Mouse (Mus musculus) neural tube, embryonic 12.5 days (tissue): ENCODE results near the gene Adcyap1r1. TPM values are rescaled to one million over a fixed set of nuclear protein-coding genes. Genes with fewer than 3 reads are reported as not detected.

Experiments used
- ATAC-seq: fragments of 200-750 bp; cut with Nextera tagmentation; 2 replicates; pipeline ENCODE4 v1.8.0; 2017; ENCODE audit warnings: low read depth, mild to moderate bottlenecking, moderate TSS enrichment, moderate library complexity; ENCODE audit not compliant: low FRiP score
- H3K27ac ChIP-seq: fragments of 300-500 bp; sonication (generic); 2 replicates; pipeline ENCODE4 v1.5.1; 2016
- H3K27me3 ChIP-seq: fragments of 300-500 bp; sonication (generic); replicated peaks from 2 replicates; pipeline ENCODE4 v1.6.1; 2016; ENCODE audit warnings: mild to moderate bottlenecking
- H3K36me3 ChIP-seq: fragments of 300-500 bp; sonication (generic); 2 replicates; pipeline ENCODE4 v1.6.1; 2016; ENCODE audit warnings: mild to moderate bottlenecking
- H3K4me1 ChIP-seq: fragments of 300-500 bp; sonication (generic); 2 replicates; pipeline ENCODE4 v1.6.1; 2016
- H3K4me2 ChIP-seq: fragments of 300-500 bp; sonication (generic); replicated peaks from 2 replicates; pipeline ENCODE4 v1.6.1; 2016; ENCODE audit warnings: mild to moderate bottlenecking
- H3K4me3 ChIP-seq: fragments of 300-500 bp; sonication (generic); 2 replicates; pipeline ENCODE4 v1.5.1; 2016
- H3K9ac ChIP-seq: fragments of 300-500 bp; sonication (generic); 2 replicates; pipeline ENCODE4 v1.6.1; 2016; ENCODE audit warnings: mild to moderate bottlenecking
- H3K9me3 ChIP-seq: fragments of 300-500 bp; sonication (generic); 2 replicates; pipeline ENCODE4 v1.6.1; 2016; ENCODE audit warnings: mild to moderate bottlenecking
- WGBS: fragments of 180-500 bp; shearing (Covaris S2); methylation state at CpG from one replicate; pipeline ENCODE4 v1.1.7; 2016; 5-methylcytosine and 5-hydroxymethylcytosine counted together
- polyA plus RNA-seq: library from polyadenylated mRNA; unstranded; fragments of >200 nt; fragmentation: Nextera tagmentation; extraction: Ambion mirVana; gene quantifications from 2 replicates; pipeline ENCODE4 v1.2.1, GENCODE M21; 2016

The Adcyap1r1 gene
- polyA plus RNA-seq, 1 experiment from 2014 or later = 33.3 TPM

DNA sequence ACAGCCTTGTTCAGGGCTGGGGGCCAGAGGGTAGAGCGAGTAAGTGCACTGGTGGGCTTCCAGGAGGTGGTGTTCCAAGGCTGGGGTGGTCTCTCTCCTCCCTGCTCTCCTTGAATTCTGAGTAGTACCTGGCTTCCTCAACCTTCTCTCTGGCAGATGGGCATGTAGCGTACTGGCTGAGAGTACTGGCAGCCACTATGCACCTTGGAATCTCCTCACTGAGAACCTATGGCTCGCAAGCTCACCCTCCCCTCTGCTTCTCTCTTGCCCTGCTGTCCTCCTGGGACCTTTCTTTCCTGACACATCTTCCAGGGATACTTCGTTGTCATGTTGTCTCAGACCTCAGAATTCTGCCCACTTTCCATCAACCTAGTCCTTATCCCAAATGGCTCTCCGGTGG, 3.9 kb downstream of the Adcyap1r1 start:
- peaks cover 45% of the 10 kb centered on the region for H3K4me1 ChIP-seq
- H3K9me3 ChIP-seq = no peaks in the 10 kb centered on the region
- H3K9ac ChIP-seq = no peak overlapping the region
- H3K36me3 ChIP-seq = peaks cover 8% of the 10 kb centered on the region; the same call in 1 of the 2 replicates
- no peak overlapping the region for H3K4me3 ChIP-seq
- ATAC-seq = no peak
- H3K27ac ChIP-seq = no peak overlapping the region
- H3K4me2 ChIP-seq = peak overlapping the region; percentile 94
- 81% methylated on average over 5 of the region's 5 CpGs for WGBS
- peaks cover 4% of the 10 kb centered on the region; the same call in 1 of the 2 replicates for H3K27me3 ChIP-seq

DNA sequence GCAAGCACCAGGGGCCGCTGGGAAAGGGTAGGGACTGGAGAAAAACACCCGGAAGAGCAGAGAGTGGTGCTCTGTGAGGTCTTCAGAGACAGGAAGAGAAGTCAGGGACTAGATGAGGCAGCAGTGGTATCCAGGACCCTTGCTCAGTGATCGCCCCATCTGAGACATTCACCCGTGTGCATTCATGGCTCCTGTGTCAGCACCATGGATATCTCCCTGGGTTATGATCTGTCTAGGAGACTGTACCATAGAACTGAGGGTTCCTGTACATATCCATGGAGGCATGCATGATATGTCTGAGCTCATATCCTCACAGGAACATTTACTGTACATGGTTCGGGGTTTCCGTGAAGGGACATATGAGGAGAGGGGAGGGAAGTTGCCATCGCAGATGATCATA, 5.9 kb downstream of the Adcyap1r1 start:
- no peak overlapping the region for H3K4me3 ChIP-seq
- no peak overlapping the region for H3K9ac ChIP-seq
- no peak overlapping the region for H3K27ac ChIP-seq
- H3K4me1 ChIP-seq = peaks cover 38% of the 10 kb centered on the region
- H3K9me3 ChIP-seq = no peaks in the 10 kb centered on the region
- H3K4me2 ChIP-seq = no peak overlapping the region
- peaks cover 25% of the 10 kb centered on the region for H3K36me3 ChIP-seq
- 81% methylated on average over 7 of the region's 7 CpGs for WGBS
- peaks cover 4% of the 10 kb centered on the region; the same call in 1 of the 2 replicates for H3K27me3 ChIP-seq
- ATAC-seq = no peak

DNA sequence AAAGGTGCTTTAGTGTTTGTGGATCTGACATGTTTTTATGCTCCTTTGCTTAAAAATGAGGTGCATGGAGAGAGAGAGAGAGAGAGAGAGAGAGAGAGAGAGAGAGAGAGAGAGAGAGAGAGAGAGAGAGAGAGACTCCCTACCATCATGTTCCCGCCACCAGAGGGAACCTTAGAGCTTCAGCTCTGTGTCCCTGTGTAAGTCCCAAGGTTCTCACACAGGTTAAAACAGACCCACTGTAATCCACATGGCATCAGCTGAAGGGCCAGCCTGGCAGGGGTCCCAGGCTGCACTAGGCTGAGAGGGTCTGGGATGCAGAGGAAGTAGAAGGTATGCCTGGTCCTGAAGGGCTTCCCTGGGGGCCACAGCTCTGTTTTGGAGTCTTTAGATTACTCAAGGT, 6.4 kb downstream of the Adcyap1r1 start:
- H3K9me3 ChIP-seq = no peaks in the 10 kb centered on the region
- peaks cover 4% of the 10 kb centered on the region; the same call in 1 of the 2 replicates for H3K27me3 ChIP-seq
- peaks cover 34% of the 10 kb centered on the region for H3K4me1 ChIP-seq
- 50% methylated on average over 1 of the region's 1 CpGs for WGBS
- H3K4me3 ChIP-seq = no peak overlapping the region
- H3K36me3 ChIP-seq = peaks cover 28% of the 10 kb centered on the region
- H3K27ac ChIP-seq = no peak overlapping the region
- no peak for ATAC-seq
- no peak overlapping the region for H3K4me2 ChIP-seq
- H3K9ac ChIP-seq = no peak overlapping the region

DNA sequence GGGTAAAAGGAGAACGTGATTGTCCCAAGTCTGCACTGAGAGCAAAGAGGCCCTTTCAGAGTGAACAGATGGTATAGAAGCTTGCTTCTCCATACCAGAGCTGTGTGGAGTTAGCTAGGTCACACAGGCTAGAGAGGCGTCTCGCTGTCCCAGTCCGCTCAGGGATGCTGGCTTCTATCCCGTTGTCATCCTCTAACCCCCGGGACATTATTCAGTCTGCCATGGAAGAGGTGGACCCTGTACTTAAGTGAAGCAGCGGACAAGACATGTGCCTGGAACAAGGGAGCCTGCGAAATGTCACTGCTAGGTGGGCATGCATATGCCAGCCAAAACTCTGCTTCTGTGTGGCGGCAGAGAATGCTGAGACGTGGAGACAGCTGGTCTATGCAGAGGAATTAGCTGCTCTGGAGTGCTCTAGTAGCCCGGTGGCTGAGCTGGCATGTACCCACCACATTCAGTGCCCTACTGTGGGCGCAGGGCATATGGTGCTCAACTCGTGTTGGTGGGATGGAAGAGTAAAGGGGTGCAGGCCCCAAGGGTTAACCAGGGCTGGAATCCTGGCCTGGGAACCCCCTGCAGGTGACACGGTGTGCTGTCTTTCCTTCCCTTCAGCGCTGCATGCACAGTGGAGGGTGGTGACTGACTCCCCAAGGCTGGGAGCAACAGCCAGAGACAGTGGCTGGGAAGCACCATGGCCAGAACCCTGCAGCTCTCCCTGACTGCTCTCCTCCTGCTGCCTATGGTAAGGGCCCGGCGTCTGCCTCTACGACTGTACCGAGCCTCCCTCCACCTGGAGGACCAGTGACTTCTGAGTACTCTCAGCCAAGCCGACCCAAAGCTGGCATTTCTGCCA, 8.0 kb downstream of the Adcyap1r1 start:
- H3K9me3 ChIP-seq = no peaks in the 10 kb centered on the region
- no peak overlapping the region for H3K4me3 ChIP-seq
- H3K4me1 ChIP-seq = peaks cover 18% of the 10 kb centered on the region
- no peak overlapping the region for H3K27ac ChIP-seq
- H3K36me3 ChIP-seq = peaks cover 33% of the 10 kb centered on the region
- no peaks in the 10 kb centered on the region for H3K27me3 ChIP-seq
- H3K4me2 ChIP-seq = no peak overlapping the region
- 89% methylated on average over 20 of the region's 20 CpGs for WGBS
- no peak overlapping the region for H3K9ac ChIP-seq
- no peak for ATAC-seq

DNA sequence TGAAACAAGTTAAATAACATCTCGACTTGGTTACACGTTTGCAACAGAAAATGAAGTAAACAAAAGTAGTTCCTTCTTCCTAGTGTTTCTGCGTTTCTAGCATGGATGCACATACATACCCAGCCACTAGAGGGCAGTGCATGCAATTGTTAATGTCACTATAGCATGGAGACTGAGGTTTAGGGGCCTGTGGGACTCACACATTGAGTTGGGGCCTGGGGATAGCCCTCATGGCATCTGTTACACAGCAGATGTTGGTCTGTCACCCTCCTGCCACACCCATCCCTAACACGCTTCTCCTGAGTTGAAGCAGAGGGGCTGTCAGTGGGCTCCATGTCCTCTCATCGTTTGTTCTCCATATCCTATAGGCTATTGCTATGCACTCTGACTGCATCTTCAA, 9.4 kb downstream of the Adcyap1r1 start:
- 66% methylated on average over 5 of the region's 5 CpGs for WGBS
- Histone ChIP-seq H3K27ac (no peak overlapping the region), H3K27me3 (no peaks in the 10 kb centered on the region), H3K4me3 (no peak overlapping the region), H3K9me3 (no peaks in the 10 kb centered on the region), H3K36me3 (peaks cover 33% of the 10 kb centered on the region), H3K4me1 (0 out of 2 replicates have a peak, but pooled peaks cover 17% of the 10 kb centered on the region), H3K9ac (no peak overlapping the region), H3K4me2 (no peak overlapping the region)
- ATAC-seq = no peak

DNA sequence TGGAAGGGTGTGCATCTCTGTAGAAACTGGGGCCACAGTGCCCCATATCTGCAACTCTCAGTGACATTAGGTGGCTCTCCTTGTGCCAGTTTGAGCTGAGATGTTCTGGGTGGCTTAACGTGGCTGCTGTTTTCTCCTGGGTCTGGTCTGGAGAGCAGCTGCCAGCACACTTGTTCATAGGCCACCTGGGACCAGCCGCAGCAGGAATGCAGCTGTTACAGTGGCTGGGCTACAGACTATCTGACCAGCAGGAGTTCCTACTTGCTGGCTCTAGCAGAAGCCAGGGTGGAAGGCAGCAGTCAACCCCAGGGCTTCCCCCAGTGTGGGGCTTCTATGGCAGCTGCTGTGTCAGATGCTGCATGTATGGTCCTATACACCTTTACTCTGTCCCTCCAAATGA, 9.9 kb downstream of the Adcyap1r1 start:
- no peak overlapping the region for H3K9ac ChIP-seq
- WGBS = 71% methylated on average over 2 of the region's 2 CpGs

DNA sequence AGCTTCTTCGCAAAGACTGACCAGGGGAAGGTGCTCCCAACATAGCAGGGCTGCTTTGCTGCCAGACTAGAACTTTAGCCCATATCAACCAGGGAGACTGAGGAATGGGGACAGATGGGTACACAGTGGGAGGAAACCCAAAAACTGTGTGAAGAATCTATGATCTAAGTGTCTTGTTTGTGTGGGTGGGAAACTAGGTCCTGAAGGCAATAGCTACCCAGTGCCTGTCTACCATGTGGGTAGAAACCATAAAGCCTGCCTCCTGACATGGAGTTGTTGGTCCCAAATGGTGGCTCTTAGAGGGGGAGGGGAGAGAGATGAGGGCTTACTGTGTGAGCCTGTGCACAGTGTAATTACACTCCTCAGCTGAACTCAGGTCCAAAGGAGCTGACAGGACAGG, 10.6 kb downstream of the Adcyap1r1 start:
- peaks cover 33% of the 10 kb centered on the region for H3K36me3 ChIP-seq
- no peak for ATAC-seq
- no peak overlapping the region for H3K27ac ChIP-seq
- H3K27me3 ChIP-seq = no peaks in the 10 kb centered on the region
- WGBS = 83% methylated on average over 1 of the region's 1 CpGs
- H3K4me1 ChIP-seq = peaks cover 21% of the 10 kb centered on the region
- no peak overlapping the region for H3K4me2 ChIP-seq
- H3K9ac ChIP-seq = no peak overlapping the region
- H3K9me3 ChIP-seq = no peaks in the 10 kb centered on the region
- no peak overlapping the region for H3K4me3 ChIP-seq

More for the DNA sequence above, 9.9 kb downstream of the Adcyap1r1 start:
- Histone ChIP-seq H3K4me1 (peaks cover 21% of the 10 kb centered on the region), H3K4me3 (no peak overlapping the region), H3K9me3 (no peaks in the 10 kb centered on the region), H3K36me3 (peaks cover 33% of the 10 kb centered on the region), H3K27ac (no peak overlapping the region), H3K27me3 (no peaks in the 10 kb centered on the region), H3K4me2 (no peak overlapping the region)
- ATAC-seq = no peak

DNA sequence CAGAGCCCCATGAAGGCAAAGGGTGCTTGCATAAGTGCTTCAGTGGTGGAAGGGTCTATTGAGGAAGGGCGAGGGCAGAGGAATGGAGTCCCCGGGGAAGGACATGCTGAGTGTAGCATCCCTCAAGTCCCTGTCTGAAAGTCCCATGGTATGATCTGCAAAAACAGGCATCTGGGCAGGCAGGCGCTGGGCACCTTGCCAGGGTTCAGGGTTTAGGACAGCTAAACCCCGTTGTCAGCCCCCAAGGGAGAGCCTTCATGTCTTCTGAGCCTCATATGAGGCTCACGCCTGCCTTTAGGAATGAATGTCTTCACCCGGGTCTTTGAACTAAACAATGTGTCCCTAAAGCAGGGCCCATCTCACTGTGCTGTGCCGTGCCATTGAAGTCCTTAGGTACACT, 12.2 kb downstream of the Adcyap1r1 start:
- H3K4me1 ChIP-seq = peaks cover 16% of the 10 kb centered on the region
- no peaks in the 10 kb centered on the region for H3K9me3 ChIP-seq
- H3K36me3 ChIP-seq = peaks cover 34% of the 10 kb centered on the region
- 80% methylated on average over 7 of the region's 7 CpGs for WGBS
- H3K9ac ChIP-seq = no peak overlapping the region
- H3K4me2 ChIP-seq = no peak overlapping the region
- H3K27ac ChIP-seq = no peak overlapping the region
- ATAC-seq = no peak
- H3K27me3 ChIP-seq = no peaks in the 10 kb centered on the region
- H3K4me3 ChIP-seq = no peak overlapping the region

DNA sequence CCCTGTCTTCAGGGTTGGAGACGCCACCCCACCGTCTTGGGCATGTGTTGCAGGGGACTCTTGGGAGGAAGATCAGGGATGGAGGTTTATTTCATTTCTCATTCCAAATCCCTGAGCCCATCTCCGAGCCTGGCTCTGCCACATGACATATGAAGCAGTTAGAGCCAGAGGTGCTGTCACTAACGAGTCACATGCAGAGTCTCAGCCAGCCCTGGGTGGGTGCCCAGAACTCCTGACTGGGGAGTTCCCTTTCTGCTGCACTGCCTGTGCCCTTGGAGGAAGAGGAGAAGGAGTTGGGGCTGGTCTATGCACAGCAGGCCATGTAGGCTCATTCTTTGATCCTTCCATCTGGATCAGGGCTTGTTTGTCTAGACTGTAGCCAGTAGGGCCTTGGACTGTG, 13.5 kb downstream of the Adcyap1r1 start:
- H3K36me3 ChIP-seq = peaks cover 39% of the 10 kb centered on the region

DNA sequence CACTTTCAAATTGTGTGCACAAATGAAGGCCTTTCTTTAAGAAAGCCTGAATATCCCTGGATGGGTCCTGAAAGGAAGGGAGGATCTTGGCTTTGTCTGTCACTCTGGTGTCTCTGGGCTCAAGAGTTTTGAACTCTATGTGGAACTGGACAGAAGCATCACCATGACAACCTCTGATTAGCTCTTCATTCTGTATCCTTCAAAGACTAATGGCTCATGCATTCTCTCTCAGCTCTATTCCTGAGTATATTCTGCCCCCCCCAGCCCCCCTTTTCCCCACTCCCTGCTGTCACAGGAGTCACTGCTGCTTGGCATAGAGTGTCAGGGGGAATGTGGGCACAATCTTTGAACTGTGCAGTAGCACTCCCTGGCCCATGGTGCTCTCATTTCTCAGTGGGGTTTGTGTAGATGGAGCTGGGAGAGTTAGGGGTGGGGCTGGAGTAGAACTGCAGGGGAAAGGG, 14.6 kb downstream of the Adcyap1r1 start:
- H3K27ac ChIP-seq = no peak overlapping the region
- no peaks in the 10 kb centered on the region for H3K27me3 ChIP-seq

More for the DNA sequence above, 13.5 kb downstream of the Adcyap1r1 start:
- Histone ChIP-seq H3K9ac (no peak overlapping the region), H3K27me3 (no peaks in the 10 kb centered on the region), H3K9me3 (no peaks in the 10 kb centered on the region), H3K4me3 (no peak overlapping the region), H3K4me2 (no peak overlapping the region), H3K27ac (no peak overlapping the region), H3K4me1 (peaks cover 16% of the 10 kb centered on the region)
- ATAC-seq = no peak
- WGBS = 87% methylated on average over 4 of the region's 4 CpGs

DNA sequence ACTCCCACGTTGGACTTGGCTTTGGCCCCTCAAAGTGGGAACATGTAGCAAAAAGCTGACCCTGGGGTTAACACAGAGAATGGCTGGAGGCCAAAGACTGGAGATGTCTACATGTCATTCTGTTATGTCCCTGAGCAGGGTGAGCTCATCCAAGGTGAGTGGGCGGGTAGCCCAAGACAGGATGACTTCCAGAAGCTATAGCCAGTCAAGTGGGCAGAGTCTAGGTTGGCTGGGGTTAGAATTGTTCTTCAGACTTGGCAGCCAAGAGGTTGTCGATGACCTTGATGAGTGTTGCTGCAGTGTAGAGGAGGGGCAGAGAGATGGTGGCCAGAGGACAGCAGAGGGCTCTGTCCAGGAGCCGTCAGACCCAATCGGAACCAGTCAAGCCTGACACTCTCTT, 18.9 kb downstream of the Adcyap1r1 start:
- Histone ChIP-seq H3K9me3 (no peaks in the 10 kb centered on the region), H3K4me2 (no peak overlapping the region), H3K4me3 (no peak overlapping the region), H3K27ac (no peak overlapping the region), H3K4me1 (peaks cover 18% of the 10 kb centered on the region), H3K36me3 (peaks cover 39% of the 10 kb centered on the region), H3K9ac (no peak overlapping the region), H3K27me3 (no peaks in the 10 kb centered on the region)
- 91% methylated on average over 5 of the region's 5 CpGs for WGBS
- ATAC-seq = no peak

More for the DNA sequence above, 14.6 kb downstream of the Adcyap1r1 start:
- Histone ChIP-seq H3K4me2 (no peak overlapping the region), H3K9ac (no peak overlapping the region), H3K36me3 (peaks cover 36% of the 10 kb centered on the region), H3K9me3 (no peaks in the 10 kb centered on the region), H3K4me1 (peaks cover 16% of the 10 kb centered on the region), H3K4me3 (no peak overlapping the region)
- ATAC-seq = no peak

DNA sequence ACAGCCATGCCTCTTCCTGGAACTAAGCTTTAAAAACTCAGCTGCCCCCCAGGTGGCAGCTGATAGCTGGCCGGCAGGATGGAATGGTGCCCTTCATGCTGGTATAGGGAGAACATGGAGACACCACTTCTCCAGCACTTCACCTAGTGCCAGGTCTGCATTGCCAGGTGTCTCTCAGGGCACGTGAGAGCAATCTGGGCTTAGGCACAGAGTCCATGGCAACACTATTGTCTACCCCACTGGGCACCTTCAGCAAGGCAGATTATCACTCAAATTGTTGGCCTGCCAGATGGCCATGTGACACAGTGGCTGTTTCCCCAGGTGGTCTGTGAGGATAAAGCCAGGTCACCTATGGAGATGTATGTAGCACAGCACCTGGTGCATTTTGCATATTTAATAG, 20.6 kb downstream of the Adcyap1r1 start:
- WGBS = 84% methylated on average over 2 of the region's 2 CpGs
- Histone ChIP-seq H3K4me1 (peaks cover 7% of the 10 kb centered on the region; the same call in 1 of the 2 replicates), H3K9me3 (no peaks in the 10 kb centered on the region), H3K4me3 (no peak overlapping the region), H3K27me3 (no peaks in the 10 kb centered on the region), H3K9ac (no peak overlapping the region), H3K36me3 (peaks cover 42% of the 10 kb centered on the region), H3K4me2 (no peak overlapping the region), H3K27ac (no peak overlapping the region)
- ATAC-seq = no peak

DNA sequence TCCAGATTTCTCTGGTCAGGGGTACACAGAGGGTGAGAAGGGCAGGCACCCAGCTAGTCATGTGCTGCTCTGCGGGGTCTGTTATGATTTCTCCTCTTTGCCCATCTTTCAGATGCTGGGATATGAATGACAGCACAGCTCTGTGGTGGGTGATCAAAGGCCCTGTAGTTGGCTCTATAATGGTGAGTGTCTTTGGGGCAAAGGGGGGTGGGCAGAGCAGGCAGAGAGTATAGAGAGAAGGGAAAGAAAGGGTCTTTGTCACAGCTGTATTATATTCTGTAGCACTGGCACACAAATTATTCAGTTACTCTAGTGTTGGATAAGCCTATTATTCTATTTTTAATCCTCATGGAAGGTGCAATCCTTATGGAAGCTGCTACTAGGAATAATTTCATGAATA, 29.2 kb downstream of the Adcyap1r1 start:
- H3K4me2 ChIP-seq = no peak overlapping the region
- peaks cover 18% of the 10 kb centered on the region for H3K36me3 ChIP-seq
- ATAC-seq = no peak
- no peaks in the 10 kb centered on the region for H3K27me3 ChIP-seq
- H3K9ac ChIP-seq = no peak overlapping the region
- peaks cover 25% of the 10 kb centered on the region for H3K4me1 ChIP-seq
- no peak overlapping the region for H3K4me3 ChIP-seq
- no peaks in the 10 kb centered on the region for H3K9me3 ChIP-seq
- WGBS = 100% methylated on average over 1 of the region's 1 CpGs
- no peak overlapping the region for H3K27ac ChIP-seq
